Mouse (Mus musculus) embryonic facial prominence, embryonic 15.5 days (tissue): ENCODE results near the gene Rinl. TPM values are rescaled to one million over a fixed set of nuclear protein-coding genes. Genes with fewer than 3 reads are reported as not detected.
A peak's percentile ranks its signal among the peaks of the same experiment; 100 is the strongest.

Source experiments
- ATAC-seq: fragments of 200-750 bp; cut with Nextera tagmentation; 2 replicates; pipeline ENCODE4 v1.8.0; 2017; ENCODE audit warnings: low read depth, moderate TSS enrichment; ENCODE audit not compliant: insufficient number of reproducible peaks, low FRiP score, low TSS enrichment
- H3K27ac ChIP-seq: fragments of 300-500 bp; sonication (generic); replicated peaks from 2 replicates; pipeline ENCODE4 v1.5.1; 2015; ENCODE audit warnings: mild to moderate bottlenecking, inconsistent platforms
- H3K27me3 ChIP-seq: fragments of 300-500 bp; sonication (generic); 2 replicates; pipeline ENCODE4 v1.6.1; 2015; ENCODE audit warnings: inconsistent platforms
- H3K36me3 ChIP-seq: fragments of 300-500 bp; sonication (generic); 2 replicates; pipeline ENCODE4 v1.6.1; 2015; ENCODE audit warnings: mild to moderate bottlenecking, inconsistent platforms
- H3K4me1 ChIP-seq: fragments of 300-500 bp; sonication (generic); 2 replicates; pipeline ENCODE4 v1.6.1; 2015; ENCODE audit warnings: inconsistent platforms
- H3K4me2 ChIP-seq: fragments of 300-500 bp; sonication (generic); replicated peaks from 2 replicates; pipeline ENCODE4 v1.6.1; 2015; ENCODE audit warnings: mild to moderate bottlenecking, inconsistent platforms
- H3K4me3 ChIP-seq: fragments of 300-500 bp; sonication (generic); replicated peaks from 2 replicates; pipeline ENCODE4 v1.5.1; 2015; ENCODE audit warnings: mild to moderate bottlenecking, inconsistent platforms
- H3K9ac ChIP-seq: fragments of 300-500 bp; sonication (generic); 2 replicates; pipeline ENCODE4 v1.6.1; 2015; ENCODE audit warnings: inconsistent platforms
- H3K9me3 ChIP-seq: fragments of 300-500 bp; sonication (generic); replicated peaks from 2 replicates; pipeline ENCODE4 v1.6.1; 2016; ENCODE audit warnings: inconsistent platforms
- WGBS: fragments of 180-500 bp; shearing (Covaris S2); methylation state at CpG from one replicate; pipeline ENCODE4 v1.1.7; 2015; 5-methylcytosine and 5-hydroxymethylcytosine counted together
- polyA plus RNA-seq: library from polyadenylated mRNA; unstranded; fragments of >200 nt; fragmentation: Nextera tagmentation; extraction: Ambion mirVana; gene quantifications from 2 replicates; pipeline ENCODE4 v1.2.1, GENCODE M21; 2015

Gene Rinl
- polyA plus RNA-seq, 1 experiment from 2014 or later, result 3.8 TPM

DNA sequence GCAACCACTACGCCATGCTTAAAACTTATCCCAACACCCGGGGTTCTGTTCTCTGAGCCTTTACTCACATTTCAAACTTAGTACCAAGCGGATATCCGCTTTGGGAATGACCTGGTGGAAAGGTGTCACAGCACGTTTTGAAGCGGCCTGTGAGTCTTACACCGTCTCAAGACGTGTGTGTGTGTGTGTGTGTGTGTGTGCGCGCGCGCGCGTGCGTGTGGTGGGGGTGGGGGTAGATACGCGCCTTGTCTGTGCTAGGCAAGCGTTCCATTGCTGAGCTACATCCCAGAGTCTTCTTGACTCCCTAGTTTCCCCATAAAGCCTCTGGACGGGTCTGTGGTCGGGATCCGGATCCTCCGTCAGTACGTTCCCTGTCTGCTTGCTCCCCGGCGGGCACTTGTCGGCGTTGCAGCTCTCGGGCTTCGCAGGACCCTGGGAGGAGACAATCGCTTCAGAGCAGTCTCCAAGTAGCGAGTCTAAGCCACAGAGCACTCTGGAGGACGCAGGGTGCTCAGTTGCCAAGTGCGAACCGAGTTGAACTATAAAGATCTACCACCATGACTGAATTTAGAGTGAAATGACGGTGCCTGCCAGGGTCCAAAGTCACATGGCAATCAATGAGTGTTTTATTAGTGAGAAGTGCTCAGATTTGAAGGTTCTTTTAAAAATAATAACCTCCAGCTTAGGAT lies 20.8 kb downstream of the Rinl start:
- peaks cover 16% of the 10 kb centered on the region for H3K36me3 ChIP-seq
- H3K9ac ChIP-seq, result peak overlapping the region; percentile 84
- H3K4me1 ChIP-seq, result peaks cover 36% of the 10 kb centered on the region
- peak overlapping the region; percentile 94 for H3K4me2 ChIP-seq
- WGBS, result under 1% methylated on average over 35 of the region's 35 CpGs
- H3K27ac ChIP-seq, result peak overlapping the region; percentile 100
- no peaks in the 10 kb centered on the region for H3K9me3 ChIP-seq
- no peaks in the 10 kb centered on the region for H3K27me3 ChIP-seq
- peak overlapping the region; percentile 79 for H3K4me3 ChIP-seq
- ATAC-seq, result no peak

DNA sequence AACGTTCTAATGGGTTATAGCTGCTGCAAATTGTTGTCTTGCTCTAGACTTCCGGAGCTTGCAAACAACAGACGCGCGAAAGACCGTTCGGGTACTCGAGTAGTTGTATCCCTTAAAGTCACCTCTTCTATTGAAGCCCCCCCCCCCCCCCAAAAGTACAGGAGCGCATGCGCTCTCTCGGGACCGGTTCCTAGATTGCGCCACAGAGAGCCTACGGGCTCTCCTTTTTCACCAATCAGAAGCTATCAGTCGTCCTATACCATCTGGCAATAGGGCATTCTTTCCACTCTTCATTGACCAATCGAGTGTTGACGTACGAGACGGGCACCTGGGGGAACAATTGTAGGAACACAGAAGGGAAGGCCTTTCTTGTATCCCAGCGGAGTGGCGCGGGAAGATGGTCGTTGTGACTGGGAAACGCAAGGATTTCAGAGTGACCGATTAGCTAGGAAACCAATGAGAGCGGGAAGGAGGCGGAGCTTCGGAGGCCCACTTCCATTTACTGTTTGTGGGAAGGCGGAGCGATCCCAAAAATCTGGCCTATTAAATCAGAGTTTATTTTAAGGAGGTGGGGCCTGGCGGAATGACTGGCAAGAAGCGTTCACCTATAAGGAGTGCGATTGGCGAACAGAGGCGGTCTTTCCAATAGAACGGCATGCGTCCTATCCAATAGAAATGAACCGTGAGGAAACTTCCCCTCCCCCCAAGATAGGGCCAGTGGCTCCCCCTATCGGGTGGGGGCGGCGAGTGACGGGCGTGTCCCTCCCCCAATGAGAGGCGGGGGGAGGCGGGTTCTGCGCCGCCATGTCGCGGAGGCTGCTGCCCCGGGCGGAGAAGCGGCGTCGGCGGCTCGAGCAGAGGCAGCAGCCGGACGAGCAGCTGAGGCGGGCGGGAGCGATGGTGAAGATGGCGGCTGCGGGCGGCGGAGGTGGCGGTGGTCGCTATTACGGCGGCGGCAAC lies 21.6 kb downstream of the Rinl start:
- no peaks in the 10 kb centered on the region for H3K9me3 ChIP-seq
- H3K4me1 ChIP-seq, result peaks cover 43% of the 10 kb centered on the region
- no peaks in the 10 kb centered on the region for H3K27me3 ChIP-seq
- H3K36me3 ChIP-seq, result peaks cover 24% of the 10 kb centered on the region
- H3K4me2 ChIP-seq, result peak overlapping the region; percentile 94
- WGBS, result under 1% methylated on average over 70 of the region's 70 CpGs
- H3K9ac ChIP-seq, result peak overlapping the region; percentile 84
- peak overlapping the region; percentile 100 for H3K27ac ChIP-seq
- H3K4me3 ChIP-seq, result peak overlapping the region; percentile 79
- peak; percentile 93 for ATAC-seq

DNA sequence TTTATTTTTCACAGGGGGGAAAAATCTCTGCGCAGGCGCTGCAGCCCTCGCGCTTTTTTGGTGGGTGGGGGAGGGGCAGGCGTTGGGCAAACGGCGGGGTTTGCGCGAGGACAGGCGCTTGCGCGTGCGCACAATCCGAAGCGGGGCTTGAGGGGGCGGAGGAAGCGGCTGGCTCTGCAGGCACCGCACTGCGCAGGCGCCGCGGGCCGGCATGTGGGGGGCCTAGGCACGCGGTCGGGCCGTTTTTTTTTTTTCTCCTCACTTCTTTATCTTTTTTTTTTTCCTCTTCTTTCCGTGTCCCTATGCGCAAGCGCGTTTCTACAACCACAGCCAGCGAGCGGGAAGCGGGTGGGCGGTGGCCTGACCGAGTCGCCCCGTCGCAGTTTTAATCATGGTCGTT lies 22.5 kb downstream of the Rinl start:
- H3K4me1 ChIP-seq, result peaks cover 51% of the 10 kb centered on the region

DNA sequence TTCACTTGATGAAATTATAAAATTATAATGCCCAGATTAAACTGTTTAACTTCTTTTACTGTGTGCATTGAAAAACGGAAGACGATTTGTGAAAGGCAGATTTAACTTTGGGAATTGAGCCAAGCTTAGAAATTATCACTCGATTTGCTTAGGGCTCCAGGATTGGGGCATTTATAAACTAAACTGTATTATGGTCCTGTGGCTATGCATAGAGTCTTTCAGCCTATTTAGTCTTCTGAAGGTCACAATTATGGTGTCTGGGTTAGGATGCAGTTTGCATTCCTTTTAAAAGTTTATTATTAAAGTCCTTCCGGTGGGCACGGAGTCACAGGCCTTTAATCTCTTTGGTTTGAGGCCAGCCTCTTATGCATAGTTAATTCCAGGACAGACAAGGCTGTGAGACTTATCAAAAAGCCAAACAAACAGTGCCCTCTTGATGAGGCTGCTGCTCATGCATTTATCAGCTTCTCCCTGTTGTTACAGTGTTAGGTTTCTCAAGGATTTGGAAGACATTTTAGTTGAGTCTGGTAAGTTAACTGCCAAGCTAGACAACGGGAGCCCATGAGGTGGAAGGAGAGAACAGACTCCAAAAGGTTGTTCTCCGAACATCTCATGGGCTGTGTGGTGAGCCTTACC lies 23.0 kb downstream of the Rinl start:
- 5% methylated on average over 7 of the region's 7 CpGs for WGBS
- Histone ChIP-seq H3K4me1 (peaks cover 55% of the 10 kb centered on the region), H3K9ac (peak overlapping the region; percentile 68), H3K27ac (peak overlapping the region; percentile 98), H3K27me3 (no peaks in the 10 kb centered on the region), H3K36me3 (peaks cover 38% of the 10 kb centered on the region), H3K9me3 (no peaks in the 10 kb centered on the region), H3K4me3 (peak overlapping the region; percentile 79), H3K4me2 (peak overlapping the region; percentile 75)
- no peak for ATAC-seq

More for the DNA sequence above, 22.5 kb downstream of the Rinl start:
- Histone ChIP-seq H3K4me3 (peak overlapping the region; percentile 79), H3K4me2 (peak overlapping the region; percentile 75), H3K9ac (peak overlapping the region; percentile 68), H3K27me3 (no peaks in the 10 kb centered on the region), H3K36me3 (peaks cover 33% of the 10 kb centered on the region), H3K9me3 (no peaks in the 10 kb centered on the region), H3K27ac (peak overlapping the region; percentile 98)
- ATAC-seq, result peak; percentile 65
- WGBS, result under 1% methylated on average over 40 of the region's 40 CpGs

DNA sequence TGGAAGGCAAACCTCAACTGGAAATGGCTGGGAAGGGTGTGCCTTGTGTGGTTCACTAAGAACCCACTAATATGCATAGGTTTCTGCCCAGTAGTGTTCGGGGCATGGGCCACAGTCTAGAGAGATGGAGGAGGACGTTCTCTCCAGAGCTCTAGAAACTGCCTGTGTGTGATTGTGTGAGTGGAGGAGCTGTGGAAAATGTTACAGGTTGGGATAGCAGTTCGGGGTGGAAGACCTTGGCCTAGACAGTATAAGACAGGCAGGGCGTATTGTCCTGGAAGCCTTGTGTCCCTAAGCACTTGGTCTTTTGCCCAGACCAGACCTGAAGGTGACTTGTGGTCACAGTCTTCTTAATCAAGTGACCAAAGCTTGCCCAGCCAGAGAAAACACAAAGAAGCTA lies 23.7 kb downstream of the Rinl start:
- Histone ChIP-seq H3K4me2 (peak overlapping the region; percentile 75), H3K9ac (peak overlapping the region; percentile 68), H3K4me3 (peak overlapping the region; percentile 79), H3K27me3 (no peaks in the 10 kb centered on the region), H3K27ac (no peak overlapping the region; the same call in 1 of the 2 replicates), H3K4me1 (peaks cover 62% of the 10 kb centered on the region), H3K36me3 (peaks cover 45% of the 10 kb centered on the region), H3K9me3 (no peaks in the 10 kb centered on the region)
- WGBS, result 66% methylated on average over 4 of the region's 4 CpGs
- no peak for ATAC-seq

DNA sequence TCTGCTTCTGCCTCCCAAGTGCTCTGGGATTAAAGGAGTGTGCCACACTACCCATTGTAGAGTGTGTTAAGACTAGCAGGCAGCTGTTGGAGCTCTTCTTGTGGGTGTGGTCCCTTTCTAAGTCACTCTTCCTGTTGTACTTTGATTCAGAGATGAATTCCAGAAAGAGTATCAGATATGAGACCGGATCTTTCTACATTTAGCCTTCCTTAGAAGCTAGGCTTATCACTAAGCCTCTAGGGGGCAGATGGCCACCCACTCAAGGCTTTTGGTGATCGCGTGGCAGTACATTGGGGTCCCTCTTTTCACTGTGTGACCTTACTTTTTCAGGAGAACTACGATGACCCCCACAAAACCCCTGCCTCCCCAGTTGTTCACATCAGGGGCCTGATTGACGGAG lies 24.2 kb downstream of the Rinl start:
- Histone ChIP-seq H3K27ac (peak overlapping the region; percentile 28; the same call in 1 of the 2 replicates), H3K9ac (0 out of 2 replicates have a peak overlapping the region, but pooled peaks have one; percentile 68), H3K4me1 (peaks cover 62% of the 10 kb centered on the region), H3K4me2 (peak overlapping the region; percentile 75), H3K4me3 (peak overlapping the region; percentile 79), H3K27me3 (no peaks in the 10 kb centered on the region), H3K36me3 (peaks cover 50% of the 10 kb centered on the region), H3K9me3 (no peaks in the 10 kb centered on the region)
- 68% methylated on average over 5 of the region's 5 CpGs for WGBS
- no peak for ATAC-seq

DNA sequence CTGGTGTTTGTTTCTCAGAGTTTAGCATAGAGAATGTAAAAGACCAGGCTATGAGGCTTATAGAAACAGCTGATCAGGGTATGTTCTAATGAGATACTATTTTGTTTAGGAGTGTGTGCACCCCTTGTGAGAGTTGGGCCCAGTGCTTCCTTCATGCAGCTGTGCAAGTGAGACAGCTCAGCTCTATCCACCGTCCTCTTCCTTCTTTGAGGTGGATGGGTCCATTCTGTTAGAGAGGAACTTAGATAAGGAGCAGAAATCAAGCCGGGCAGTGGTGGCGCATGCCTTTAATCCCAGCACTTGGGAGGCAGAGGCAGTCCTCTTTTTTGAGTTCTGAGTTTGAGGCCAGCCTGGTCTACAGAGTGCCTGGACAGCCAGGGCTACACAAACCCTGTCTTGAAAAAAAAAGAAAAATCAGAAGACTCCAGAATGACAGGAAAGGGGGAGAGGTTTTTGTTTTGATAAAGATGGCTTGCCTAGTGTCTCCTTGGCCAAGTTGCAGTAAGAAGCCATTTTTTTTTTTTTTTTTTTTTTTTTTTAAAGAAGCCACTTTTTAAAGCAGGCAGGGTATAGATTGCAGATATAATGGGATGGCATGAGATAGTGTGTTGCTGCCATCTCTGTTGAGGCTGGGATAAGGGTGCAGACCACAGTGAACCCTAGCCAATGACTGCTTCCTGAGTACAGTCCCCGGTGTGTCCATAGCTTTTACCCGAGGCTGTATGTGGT lies 25.7 kb downstream of the Rinl start:
- peaks cover 64% of the 10 kb centered on the region for H3K36me3 ChIP-seq
- no peaks in the 10 kb centered on the region for H3K27me3 ChIP-seq
- H3K4me1 ChIP-seq, result peaks cover 63% of the 10 kb centered on the region
- WGBS, result 85% methylated on average over 5 of the region's 5 CpGs
- ATAC-seq, result no peak
- no peaks in the 10 kb centered on the region for H3K9me3 ChIP-seq
- H3K27ac ChIP-seq, result no peak overlapping the region
- H3K4me2 ChIP-seq, result no peak overlapping the region
- H3K9ac ChIP-seq, result no peak overlapping the region
- no peak overlapping the region for H3K4me3 ChIP-seq

DNA sequence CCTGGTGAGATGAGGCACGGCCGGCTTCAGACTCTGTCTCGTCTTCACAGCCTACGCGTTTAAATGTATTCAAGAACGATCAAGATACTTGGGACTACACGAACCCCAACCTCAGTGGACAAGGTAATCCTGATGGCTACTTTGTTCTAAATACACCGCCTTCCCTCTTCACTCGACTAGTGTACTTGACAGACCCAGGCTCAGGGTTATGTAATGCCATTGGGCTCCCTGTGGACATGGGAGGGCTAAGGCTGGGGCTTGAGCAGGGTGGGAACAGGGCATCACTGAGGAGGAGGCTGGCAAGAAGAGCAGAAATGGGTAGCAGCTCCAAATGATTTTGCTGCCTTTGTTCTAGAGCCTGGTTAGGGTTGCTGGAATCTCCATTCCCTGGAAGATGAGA lies 26.5 kb downstream of the Rinl start:
- Histone ChIP-seq H3K4me3 (no peak overlapping the region), H3K27ac (no peak overlapping the region), H3K36me3 (peaks cover 72% of the 10 kb centered on the region), H3K9me3 (no peaks in the 10 kb centered on the region), H3K4me2 (no peak overlapping the region), H3K4me1 (peaks cover 69% of the 10 kb centered on the region), H3K9ac (no peak overlapping the region), H3K27me3 (no peaks in the 10 kb centered on the region)
- ATAC-seq, result no peak
- WGBS, result 88% methylated on average over 9 of the region's 9 CpGs

DNA sequence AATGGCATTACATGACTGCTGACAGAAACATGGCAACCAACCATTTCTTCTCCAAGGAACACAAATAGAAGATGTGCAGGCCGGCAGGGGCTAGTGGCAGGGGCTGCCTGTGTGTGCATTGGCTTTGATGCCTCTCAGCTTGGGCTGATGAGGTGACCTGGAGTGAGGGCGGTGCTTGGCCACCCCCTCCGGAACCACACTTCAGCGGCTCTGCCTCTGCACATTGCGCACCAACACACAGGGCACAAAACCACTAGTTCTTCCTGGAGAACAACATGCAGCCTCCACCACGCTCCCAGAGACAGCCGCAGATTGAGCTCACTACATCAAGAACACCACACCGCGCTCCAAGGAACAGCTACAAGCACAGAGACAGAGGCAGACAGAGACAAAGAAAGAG lies 27.4 kb downstream of the Rinl start:
- H3K4me1 ChIP-seq, result peaks cover 76% of the 10 kb centered on the region
- ATAC-seq, result no peak
- H3K9me3 ChIP-seq, result no peaks in the 10 kb centered on the region
- H3K4me2 ChIP-seq, result no peak overlapping the region
- 82% methylated on average over 9 of the region's 9 CpGs for WGBS
- 0 out of 2 replicates have a peak overlapping the region, but pooled peaks have one; percentile 39 for H3K27ac ChIP-seq
- H3K27me3 ChIP-seq, result no peaks in the 10 kb centered on the region
- H3K36me3 ChIP-seq, result peaks cover 81% of the 10 kb centered on the region
- no peak overlapping the region for H3K4me3 ChIP-seq
- no peak overlapping the region for H3K9ac ChIP-seq

DNA sequence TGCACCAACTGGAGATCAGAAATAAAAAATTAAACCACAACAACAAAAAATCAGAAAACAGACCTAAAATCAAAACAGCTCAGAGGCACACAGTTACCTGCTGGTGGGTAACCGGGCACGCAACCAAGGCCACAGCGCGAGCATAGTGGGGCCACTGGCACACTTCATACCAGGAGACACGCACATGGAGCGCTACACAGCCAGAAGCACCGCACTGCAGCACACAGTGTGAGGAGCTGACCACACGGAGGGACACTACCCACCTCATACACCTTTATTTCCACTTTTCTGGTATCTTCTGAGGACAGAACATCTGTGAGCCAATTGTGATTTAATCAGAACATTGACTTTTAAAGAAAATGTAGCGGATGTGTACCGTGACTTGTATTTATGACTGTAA lies 28.2 kb downstream of the Rinl start:
- WGBS, result 90% methylated on average over 10 of the region's 10 CpGs
- Histone ChIP-seq H3K9me3 (no peaks in the 10 kb centered on the region), H3K9ac (no peak overlapping the region), H3K4me2 (no peak overlapping the region), H3K4me3 (no peak overlapping the region), H3K4me1 (peaks cover 75% of the 10 kb centered on the region), H3K36me3 (peaks cover 89% of the 10 kb centered on the region), H3K27me3 (no peaks in the 10 kb centered on the region), H3K27ac (no peak overlapping the region)
- no peak for ATAC-seq
